In the genomic region with DNA sequence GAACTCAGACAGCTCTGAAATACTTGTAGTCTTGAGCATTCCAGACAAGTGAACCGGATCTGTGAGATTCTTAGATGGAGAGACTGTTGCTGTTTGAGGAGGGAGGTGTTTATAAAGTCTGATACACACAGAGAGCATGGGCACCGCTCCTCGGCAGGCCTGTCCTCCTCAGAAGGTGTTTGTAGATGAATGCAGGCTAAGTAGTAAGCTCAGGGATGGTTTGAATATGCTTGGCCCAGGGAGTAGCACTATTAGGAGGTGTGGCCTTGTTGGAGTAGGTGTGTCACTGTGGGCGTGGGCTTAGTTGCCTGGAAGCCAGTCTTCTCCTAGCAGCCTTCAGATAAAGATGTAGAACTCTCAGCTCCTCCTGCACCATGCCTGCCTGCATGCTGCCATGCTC, we compare ENCODE assay signal across 2 mouse cellular contexts. TPM values are rescaled to one million over a fixed set of nuclear protein-coding genes. Genes with fewer than 3 reads are reported as not detected.
"Had no signal": no experiment of that assay in that cellular context is flagged by ENCODE, and none has a peak within 500 bp of the region (broad histone marks: within the 10 kb centered on the region; RNA-seq: fewer than 3 reads in every experiment).

No protein-coding gene starts in this region.

RNA-seq across cellular contexts. Expression of a gene that starts 43.4 kb away (rescaled TPM):
- total RNA-seq: megakaryocyte progenitor cell, adult 5-6 weeks; megakaryocyte-erythroid progenitor cell, adult 5-6 weeks had no signal
